Mouse (Mus musculus): ENCODE measurements around the gene Asic2.
"Not testable (repeated sequence)": the region's sequence is repeated elsewhere in the genome, so short reads cannot be mapped to it uniquely, and the experiment has no call there.

Gene Asic2

DNA sequence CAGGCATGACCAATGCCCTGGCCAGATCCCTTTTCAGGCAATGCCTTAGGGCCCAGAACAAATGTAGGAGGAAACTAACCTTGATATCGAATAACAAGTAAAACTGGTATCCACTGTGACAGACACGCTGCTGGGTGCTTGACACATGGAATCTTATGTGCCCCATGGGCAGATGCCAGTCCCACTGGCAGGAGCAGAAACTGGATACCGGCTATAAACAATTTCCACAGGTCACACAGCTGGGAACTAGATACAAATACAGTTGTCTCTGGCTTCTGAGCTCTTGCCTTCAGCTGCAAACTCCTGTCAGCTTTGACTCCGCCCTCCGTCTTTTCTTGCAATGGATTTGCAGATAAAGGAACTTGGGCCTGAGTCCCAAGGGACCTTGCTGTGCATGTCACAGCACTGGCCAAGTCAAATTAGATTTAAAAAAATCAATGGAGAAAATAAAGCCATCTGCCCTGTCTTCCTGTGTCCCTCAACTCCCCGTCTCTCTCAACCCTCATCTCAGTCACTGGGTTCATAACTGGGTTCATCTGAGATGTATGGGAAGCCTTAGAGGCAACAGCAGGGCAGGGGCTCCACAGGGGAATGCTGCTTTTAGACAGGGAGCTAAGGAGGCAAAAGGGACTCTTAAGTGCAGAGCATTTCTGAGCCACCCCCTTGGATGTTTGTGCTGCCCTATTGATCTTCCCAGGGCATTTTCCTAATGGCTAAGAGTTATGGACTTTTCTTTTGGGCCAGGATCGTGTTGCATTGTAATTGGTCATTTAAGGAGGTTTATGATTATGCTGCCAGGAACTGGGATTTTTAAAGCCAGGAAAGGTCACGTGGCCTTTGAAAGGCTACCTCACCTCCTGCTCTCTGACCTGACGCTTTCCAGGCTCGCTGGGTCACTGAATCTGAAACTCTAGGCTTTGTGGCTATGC is 598.5 kb downstream of the Asic2 start:
- H3K27me3 ChIP-seq (ENCODE audit: control insufficient read depth, insufficient read depth, low read length, poor library complexity, severe bottlenecking), result no peaks in the 10 kb centered on the region
- H3K36me3 ChIP-seq (ENCODE audit: control insufficient read depth, insufficient read depth, low read length, poor library complexity, severe bottlenecking), result no peaks in the 10 kb centered on the region
- no peak for DNase-seq (ENCODE audit: low read depth, low spot score)

DNA sequence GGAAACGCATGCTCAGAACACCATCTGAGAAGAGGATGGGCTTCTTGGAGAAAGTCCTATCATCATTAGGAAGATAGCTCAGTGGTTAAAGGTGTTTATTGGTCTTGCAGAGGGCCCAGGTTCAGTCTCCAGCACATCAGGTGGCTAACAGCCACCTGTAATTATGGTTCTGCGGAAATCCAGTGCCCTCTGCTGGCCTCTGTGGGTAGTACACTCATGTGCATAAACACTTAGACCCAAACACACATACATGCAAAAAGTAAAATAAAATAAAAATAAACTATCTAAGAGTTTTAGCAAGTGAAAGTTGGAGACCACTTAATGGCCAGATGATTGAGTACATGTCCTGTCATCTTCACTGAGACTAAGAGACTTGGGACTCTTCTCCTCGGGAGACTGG is 603.8 kb downstream of the Asic2 start:
- H3K36me3 ChIP-seq (ENCODE audit: control insufficient read depth, insufficient read depth, low read length, poor library complexity, severe bottlenecking), result no peaks in the 10 kb centered on the region
- DNase-seq (ENCODE audit: low read depth, low spot score), result no peak

DNA sequence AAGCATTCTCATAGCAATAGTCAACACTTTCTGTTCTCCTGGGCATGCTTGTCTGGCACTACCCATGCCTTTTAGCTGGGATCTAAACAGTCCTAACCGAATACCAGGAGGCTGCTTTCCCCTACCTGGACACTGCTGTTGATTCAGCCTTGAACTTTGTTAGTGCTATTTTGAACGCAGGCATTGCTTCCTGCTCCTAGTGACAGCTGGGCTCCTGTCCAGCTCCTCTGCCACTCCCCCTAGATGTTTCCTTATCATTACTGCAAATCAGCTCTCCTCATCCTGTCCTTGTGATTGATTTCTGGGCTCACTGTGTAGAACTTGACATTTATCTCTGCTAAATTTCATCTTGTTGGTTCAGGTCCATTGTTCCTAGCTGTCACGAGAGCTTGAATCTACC is 605.8 kb downstream of the Asic2 start:
- no peak for DNase-seq (ENCODE audit: low read depth, low spot score)
- H3K36me3 ChIP-seq (ENCODE audit: control insufficient read depth, insufficient read depth, low read length, poor library complexity, severe bottlenecking), result no peaks in the 10 kb centered on the region
- no peaks in the 10 kb centered on the region for H3K27me3 ChIP-seq (ENCODE audit: control insufficient read depth, insufficient read depth, low read length, poor library complexity, severe bottlenecking)

More for the DNA sequence above, 603.8 kb downstream of the Asic2 start:
- H3K27me3 ChIP-seq (ENCODE audit: control insufficient read depth, insufficient read depth, low read length, poor library complexity, severe bottlenecking), result no peaks in the 10 kb centered on the region

DNA sequence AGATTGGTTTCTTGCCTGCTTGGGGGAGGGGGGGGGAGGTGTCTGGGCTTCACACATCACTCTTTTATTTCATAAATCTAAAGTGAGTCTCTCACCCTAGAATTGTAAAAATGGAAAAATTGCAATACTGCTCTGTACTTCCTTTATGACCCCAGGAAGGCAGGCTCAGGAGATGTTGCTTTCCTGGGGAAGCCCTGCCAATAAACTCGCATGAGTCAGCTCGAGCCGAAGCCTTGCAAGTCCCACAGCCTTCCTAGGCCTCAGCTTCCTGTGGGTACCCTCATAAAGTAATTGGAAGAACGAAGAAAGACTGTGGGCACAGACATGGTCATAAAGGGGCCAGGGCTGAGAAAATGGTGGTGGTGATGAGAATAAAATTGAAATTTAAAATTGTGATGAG is 607.2 kb downstream of the Asic2 start:
- H3K27me3 ChIP-seq (ENCODE audit: control insufficient read depth, insufficient read depth, low read length, poor library complexity, severe bottlenecking), result no peaks in the 10 kb centered on the region
- no peaks in the 10 kb centered on the region for H3K36me3 ChIP-seq (ENCODE audit: control insufficient read depth, insufficient read depth, low read length, poor library complexity, severe bottlenecking)
- no peak for DNase-seq (ENCODE audit: low read depth, low spot score)

DNA sequence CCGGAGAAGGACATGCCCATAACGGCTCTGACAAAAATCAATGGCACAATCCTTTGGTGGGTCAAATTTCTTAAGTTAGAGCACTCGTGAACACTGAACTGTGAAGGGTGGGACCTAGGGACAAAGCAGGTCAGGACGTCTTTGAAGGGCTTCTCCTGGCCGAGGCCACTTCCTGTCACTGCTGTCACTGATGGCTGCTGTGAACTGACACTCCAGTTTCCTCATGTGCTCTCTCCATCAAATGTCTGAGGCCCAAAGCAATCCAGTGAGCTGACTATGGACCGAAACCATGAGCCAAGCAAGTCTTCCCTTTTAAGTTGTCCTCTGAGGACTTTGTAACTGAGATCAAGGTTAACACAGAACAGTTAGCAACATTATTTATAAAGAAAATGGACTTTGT is 617.8 kb downstream of the Asic2 start:
- DNase-seq (ENCODE audit: low read depth, low spot score); H3K27me3 ChIP-seq (ENCODE audit: control insufficient read depth, insufficient read depth, low read length, poor library complexity, severe bottlenecking); H3K36me3 ChIP-seq (ENCODE audit: control insufficient read depth, insufficient read depth, low read length, poor library complexity, severe bottlenecking): not testable (repeated sequence)

DNA sequence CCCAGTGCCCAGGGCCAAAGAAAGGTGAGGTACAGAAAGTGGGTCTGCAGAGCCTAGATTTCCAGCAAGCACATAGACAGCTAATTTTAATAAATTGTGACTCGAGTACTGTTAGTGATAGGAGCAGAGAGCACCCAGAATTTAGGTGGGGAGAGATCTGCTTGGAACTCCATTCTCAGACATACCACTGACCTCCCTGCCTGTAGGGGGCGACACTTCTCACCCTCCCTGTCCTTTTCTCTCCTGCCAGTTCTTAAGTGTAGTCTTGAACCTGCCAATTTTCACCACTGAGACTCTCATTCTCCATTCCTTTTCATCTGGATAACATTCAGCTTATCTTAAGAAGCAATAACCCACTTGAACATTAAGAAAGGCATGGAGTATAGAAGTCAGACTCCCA is 636.3 kb downstream of the Asic2 start:
- Histone ChIP-seq H3K36me3 (ENCODE audit: control insufficient read depth, insufficient read depth, low read length, poor library complexity, severe bottlenecking) (no peaks in the 10 kb centered on the region), H3K27me3 (ENCODE audit: control insufficient read depth, insufficient read depth, low read length, poor library complexity, severe bottlenecking) (no peaks in the 10 kb centered on the region)
- DNase-seq (ENCODE audit: low read depth, low spot score), result no peak

DNA sequence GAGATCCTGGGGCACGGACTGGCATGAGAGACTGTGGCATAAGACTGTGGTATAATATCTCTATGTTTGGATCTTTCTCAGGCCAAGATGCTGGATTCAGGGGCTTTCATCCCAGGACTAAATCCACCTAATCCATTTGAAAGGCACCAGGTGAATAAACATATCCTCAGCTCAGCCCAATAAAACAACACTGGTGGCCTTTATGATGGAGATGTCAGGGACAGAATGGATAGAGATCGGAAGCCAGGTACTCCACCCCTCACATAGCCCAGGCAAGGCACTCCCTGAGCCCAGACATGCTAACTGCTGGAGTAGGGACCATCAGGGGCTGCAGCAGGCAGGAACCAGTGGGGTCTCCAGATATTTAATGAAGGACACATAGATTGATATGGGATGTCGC is 637.3 kb downstream of the Asic2 start:
- no peaks in the 10 kb centered on the region for H3K27me3 ChIP-seq (ENCODE audit: control insufficient read depth, insufficient read depth, low read length, poor library complexity, severe bottlenecking)
- H3K36me3 ChIP-seq (ENCODE audit: control insufficient read depth, insufficient read depth, low read length, poor library complexity, severe bottlenecking), result no peaks in the 10 kb centered on the region
- DNase-seq (ENCODE audit: low read depth, low spot score), result no peak

DNA sequence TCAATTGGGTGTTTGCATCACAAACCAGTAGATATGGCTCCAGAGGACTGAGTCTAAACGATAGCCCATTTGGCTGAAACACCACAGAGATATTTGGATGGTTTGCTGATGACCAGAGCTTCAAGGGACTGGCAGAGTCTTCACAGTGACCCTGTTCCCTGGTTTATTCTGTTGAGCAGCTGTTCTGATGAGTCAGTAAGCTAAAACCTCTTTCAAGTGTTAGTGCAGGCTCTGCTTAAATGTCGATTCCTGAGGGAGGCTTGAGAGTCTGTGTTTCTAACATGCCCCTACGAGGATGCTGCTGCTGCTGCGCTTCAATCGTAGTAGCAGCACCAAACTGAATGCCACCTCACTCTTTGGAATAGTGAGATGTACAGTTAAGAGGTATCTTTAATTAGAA is 640.2 kb downstream of the Asic2 start:
- Histone ChIP-seq H3K36me3 (ENCODE audit: control insufficient read depth, insufficient read depth, low read length, poor library complexity, severe bottlenecking) (no peaks in the 10 kb centered on the region), H3K27me3 (ENCODE audit: control insufficient read depth, insufficient read depth, low read length, poor library complexity, severe bottlenecking) (no peaks in the 10 kb centered on the region)
- no peak for DNase-seq (ENCODE audit: low read depth, low spot score)

DNA sequence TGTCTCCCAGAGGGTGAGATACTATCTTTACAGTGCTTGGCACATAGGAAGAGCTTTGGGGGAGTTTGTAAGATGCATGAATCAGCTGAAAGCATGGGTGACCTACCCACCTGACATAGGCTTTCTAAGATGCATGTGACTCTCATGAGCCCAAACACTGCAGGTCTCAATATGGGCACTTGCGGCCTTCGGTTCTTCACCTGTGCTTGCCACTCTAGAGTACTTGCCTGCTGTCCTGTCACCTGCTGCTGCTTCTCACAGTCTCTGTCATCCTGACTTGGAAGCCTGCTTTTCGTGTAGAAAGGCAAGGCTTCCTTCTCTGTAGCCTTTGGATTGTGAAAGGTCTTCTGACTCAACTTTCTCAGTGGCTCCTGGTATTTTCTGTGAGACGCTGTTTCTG is 645.1 kb downstream of the Asic2 start:
- H3K36me3 ChIP-seq (ENCODE audit: control insufficient read depth, insufficient read depth, low read length, poor library complexity, severe bottlenecking), result no peaks in the 10 kb centered on the region
- DNase-seq (ENCODE audit: low read depth, low spot score), result no peak
- no peaks in the 10 kb centered on the region for H3K27me3 ChIP-seq (ENCODE audit: control insufficient read depth, insufficient read depth, low read length, poor library complexity, severe bottlenecking)

DNA sequence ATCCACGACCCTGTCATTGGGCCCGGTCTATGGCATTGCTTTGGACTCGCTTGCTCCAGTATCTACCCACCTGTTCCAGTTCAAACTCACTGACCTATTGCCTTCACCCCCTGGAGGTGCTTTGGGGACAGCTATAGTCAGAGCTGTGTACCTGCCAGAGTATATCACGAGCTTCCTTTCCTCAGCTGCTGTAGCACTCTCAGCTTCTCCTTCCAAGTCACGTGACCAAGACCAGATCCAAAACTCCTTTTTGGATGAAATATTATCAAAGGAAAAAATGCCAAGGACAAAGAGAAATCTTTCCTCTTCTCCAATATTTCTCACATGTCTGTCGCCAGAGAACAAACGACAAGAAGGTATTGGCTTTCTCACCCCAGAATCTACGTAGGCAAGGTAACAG is 645.8 kb downstream of the Asic2 start:
- H3K27me3 ChIP-seq (ENCODE audit: control insufficient read depth, insufficient read depth, low read length, poor library complexity, severe bottlenecking), result no peaks in the 10 kb centered on the region
- no peaks in the 10 kb centered on the region for H3K36me3 ChIP-seq (ENCODE audit: control insufficient read depth, insufficient read depth, low read length, poor library complexity, severe bottlenecking)
- DNase-seq (ENCODE audit: low read depth, low spot score), result no peak

DNA sequence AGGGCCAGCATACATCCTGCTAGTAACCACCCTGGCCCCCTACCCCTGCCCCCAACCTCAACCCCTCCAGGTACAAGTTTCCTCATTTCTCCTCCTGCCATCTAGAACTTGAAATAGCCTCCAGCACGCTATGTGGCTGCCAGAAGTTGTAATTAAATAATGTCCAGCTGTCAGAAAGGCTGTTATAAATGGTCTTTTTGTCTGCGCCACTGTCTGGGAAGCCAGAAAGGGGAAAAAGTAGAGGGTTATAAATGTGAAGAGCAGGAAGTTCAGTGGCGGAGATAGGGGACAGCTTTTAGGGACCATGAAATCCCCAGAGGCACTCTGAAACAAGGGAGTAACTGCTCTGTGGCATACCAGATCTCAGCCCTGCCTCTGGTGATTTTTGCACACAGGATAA is 678.2 kb downstream of the Asic2 start:
- H3K36me3 ChIP-seq (ENCODE audit: control insufficient read depth, insufficient read depth, low read length, poor library complexity, severe bottlenecking), result no peaks in the 10 kb centered on the region
- no peak for DNase-seq (ENCODE audit: low read depth, low spot score)

DNA sequence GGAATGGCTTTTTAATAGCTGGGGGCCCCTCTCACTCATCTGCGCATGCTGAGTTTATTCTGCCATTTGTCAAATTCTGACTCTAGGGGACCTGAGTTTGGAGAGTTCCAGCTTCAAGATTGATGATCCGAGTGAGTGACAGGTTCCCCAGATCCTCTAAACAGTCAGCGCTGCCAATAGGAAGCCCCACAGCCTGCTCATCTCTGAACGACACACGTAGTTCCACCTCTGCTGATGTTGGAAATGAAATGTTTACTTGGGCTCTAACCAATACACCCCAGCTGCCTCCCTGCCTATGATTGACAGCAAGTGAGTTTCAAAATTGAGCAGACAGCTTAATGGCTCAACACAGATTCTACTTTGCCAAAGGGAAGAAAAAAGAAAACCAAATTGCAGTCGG is 685.1 kb downstream of the Asic2 start:
- DNase-seq (ENCODE audit: low read depth, low spot score), result no peak
- no peaks in the 10 kb centered on the region for H3K36me3 ChIP-seq (ENCODE audit: control insufficient read depth, insufficient read depth, low read length, poor library complexity, severe bottlenecking)
- no peaks in the 10 kb centered on the region for H3K27me3 ChIP-seq (ENCODE audit: control insufficient read depth, insufficient read depth, low read length, poor library complexity, severe bottlenecking)

More for the DNA sequence above, 678.2 kb downstream of the Asic2 start:
- H3K27me3 ChIP-seq (ENCODE audit: control insufficient read depth, insufficient read depth, low read length, poor library complexity, severe bottlenecking), result no peaks in the 10 kb centered on the region

DNA sequence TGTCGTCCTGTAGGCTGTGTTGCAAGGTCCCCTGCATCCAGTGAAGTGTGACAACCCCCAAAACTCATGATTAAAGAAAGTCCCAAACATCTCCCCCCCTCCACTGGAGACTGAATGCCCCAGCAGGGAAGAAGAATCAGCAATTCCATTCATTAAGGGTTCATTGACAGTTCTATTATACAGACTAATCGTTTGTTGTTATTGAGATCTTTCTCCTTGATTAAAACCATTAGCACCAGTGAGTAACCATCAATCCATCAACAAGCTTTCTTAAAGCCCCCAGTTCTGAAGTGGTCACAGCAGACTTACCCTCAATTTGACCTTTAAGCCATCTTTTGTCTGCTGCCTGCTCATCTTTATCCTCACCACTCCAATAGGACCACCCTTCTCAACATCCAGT is 688.2 kb downstream of the Asic2 start:
- Histone ChIP-seq H3K27me3 (ENCODE audit: control insufficient read depth, insufficient read depth, low read length, poor library complexity, severe bottlenecking) (no peaks in the 10 kb centered on the region), H3K36me3 (ENCODE audit: control insufficient read depth, insufficient read depth, low read length, poor library complexity, severe bottlenecking) (no peaks in the 10 kb centered on the region)
- no peak for DNase-seq (ENCODE audit: low read depth, low spot score)

DNA sequence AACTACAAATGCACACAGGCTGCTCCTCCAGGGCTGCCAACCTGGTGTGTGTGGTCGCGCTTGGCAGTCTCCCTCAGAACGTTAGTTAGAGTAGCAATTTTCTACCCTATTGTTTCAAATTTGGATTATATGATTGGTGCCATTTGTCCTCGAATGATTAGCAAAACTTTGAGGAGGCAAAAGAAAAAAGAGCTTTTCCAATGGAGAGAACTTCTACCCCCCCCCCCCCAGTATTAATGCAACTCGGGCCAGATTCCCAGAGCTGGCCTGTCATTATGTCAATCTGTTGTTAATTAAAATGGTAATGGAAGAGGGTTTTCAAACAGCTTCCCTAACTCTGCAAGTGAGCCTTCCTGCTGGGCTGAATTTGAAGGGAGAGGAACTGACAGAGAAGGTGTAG is 690.9 kb downstream of the Asic2 start:
- DNase-seq (ENCODE audit: low read depth, low spot score), result no peak

DNA sequence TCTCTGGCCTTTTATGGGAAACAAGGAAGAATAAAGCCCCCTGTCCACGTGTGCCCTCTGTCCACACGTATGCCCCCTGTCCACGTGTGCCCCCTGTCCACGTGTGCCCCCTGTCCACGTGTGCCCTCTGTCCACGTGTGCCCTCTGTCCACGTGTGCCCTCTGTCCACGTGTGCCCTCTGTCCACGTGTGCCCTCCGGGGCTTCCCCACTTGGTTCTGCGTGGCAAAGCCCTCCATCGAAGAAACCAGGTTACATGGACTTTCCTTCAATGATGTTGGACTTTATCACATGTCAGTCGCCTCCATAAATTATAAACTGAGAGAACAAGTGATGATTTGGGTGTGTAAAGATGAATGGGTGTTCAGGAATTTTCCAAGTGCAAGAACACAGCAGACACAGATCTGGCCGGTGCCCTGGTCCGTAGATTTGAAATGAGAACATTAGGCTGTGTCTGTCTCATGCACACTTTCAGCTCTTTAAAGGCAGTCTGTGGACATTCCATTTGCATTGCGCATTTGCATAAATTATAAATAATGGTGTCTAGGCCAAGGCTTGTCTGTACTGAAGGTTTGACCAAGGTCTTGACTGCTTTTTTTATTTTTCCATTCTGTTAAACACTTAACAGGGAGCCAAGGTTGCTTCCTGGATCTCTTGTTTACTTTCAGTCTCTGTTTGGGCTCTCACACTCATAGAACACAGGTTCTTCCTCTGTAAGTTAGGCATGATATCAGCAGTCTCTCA is 695.4 kb downstream of the Asic2 start:
- H3K36me3 ChIP-seq (ENCODE audit: control insufficient read depth, insufficient read depth, low read length, poor library complexity, severe bottlenecking), result no peaks in the 10 kb centered on the region
- no peak for DNase-seq (ENCODE audit: low read depth, low spot score)
- H3K27me3 ChIP-seq (ENCODE audit: control insufficient read depth, insufficient read depth, low read length, poor library complexity, severe bottlenecking), result no peaks in the 10 kb centered on the region

More for the DNA sequence above, 690.9 kb downstream of the Asic2 start:
- H3K36me3 ChIP-seq (ENCODE audit: control insufficient read depth, insufficient read depth, low read length, poor library complexity, severe bottlenecking), result no peaks in the 10 kb centered on the region
- H3K27me3 ChIP-seq (ENCODE audit: control insufficient read depth, insufficient read depth, low read length, poor library complexity, severe bottlenecking), result no peaks in the 10 kb centered on the region

Measured in splenic B cell, adult 2 months (primary cell).